Mouse (Mus musculus) testis, postnatal 10 days (tissue): Measurements from ENCODE around the gene Olfr318.
"Not testable (repeated sequence)": the region's sequence is repeated elsewhere in the genome, so short reads cannot be mapped to it uniquely, and the experiment has no call there.

Source experiments
- DNase-seq: peaks from one replicate; pipeline ENCODE4 v3.0.0; 2021; ENCODE audit warnings: low spot score

The Olfr318 gene

GRCm38 (mm10) chr11:58723914-58724313 is at the start of gene Olfr318:
Gene Olfr318 (minus strand): TSS chr11:58724014.
- no peak for DNase-seq

- no peak for DNase-seq
These were observed 49.1 kb upstream of the Olfr318 start, which contains the start of gene Olfr315 for GRCm38 (mm10) chr11:58772888-58773287. Gene Olfr315 (plus strand): TSS chr11:58773188.

GRCm38 (mm10) chr11:58752434-58752833 is 28.6 kb upstream of the Olfr318 start, which contains the start of gene Olfr316:
Gene Olfr316 (plus strand): TSS chr11:58752734.
- no peak for DNase-seq

GRCm38 (mm10) chr11:58751096-58751495 is 27.3 kb upstream of the Olfr318 start:
- not testable (repeated sequence) for DNase-seq

- no peak for DNase-seq
These were observed 15.0 kb upstream of the Olfr318 start, which contains the start of gene Olfr317 for GRCm38 (mm10) chr11:58738792-58739262. Gene Olfr317 (minus strand): TSS chr11:58739212.

GRCm38 (mm10) chr11:58733372-58733771 is 9.6 kb upstream of the Olfr318 start:
- no peak for DNase-seq

GRCm38 (mm10) chr11:58727896-58728650 is 4.3 kb upstream of the Olfr318 start:
- not testable (repeated sequence) for DNase-seq

- no peak for DNase-seq
These were observed 4.1 kb downstream of the Olfr318 start for GRCm38 (mm10) chr11:58719701-58720100.

GRCm38 (mm10) chr11:58717723-58718122 is 6.1 kb downstream of the Olfr318 start:
- not testable (repeated sequence) for DNase-seq

- DNase-seq = no peak
These were observed 14.7 kb downstream of the Olfr318 start for GRCm38 (mm10) chr11:58709086-58709485.

- no peak for DNase-seq
These were observed 25.0 kb downstream of the Olfr318 start, which contains the start of gene Olfr319 for GRCm38 (mm10) chr11:58698862-58699261. Gene Olfr319 (plus strand): TSS chr11:58699162.

- no peak for DNase-seq
These were observed 43.0 kb downstream of the Olfr318 start, which contains the start of gene Olfr320 for GRCm38 (mm10) chr11:58680799-58681198. Gene Olfr320 (plus strand): TSS chr11:58681099.

- DNase-seq = no peak
These were observed 52.0 kb downstream of the Olfr318 start for GRCm38 (mm10) chr11:58671825-58672224.

GRCm38 (mm10) chr11:58669252-58669651 is 54.6 kb downstream of the Olfr318 start:
- DNase-seq = no peak
